Mouse (Mus musculus): Measurements from ENCODE around the gene Tada2a. TPM values are rescaled to one million over a fixed set of nuclear protein-coding genes. Genes with fewer than 3 reads are reported as not detected.
A peak's percentile ranks its signal among the peaks of the same experiment; 100 is the strongest.

Gene Tada2a
- polyA plus RNA-seq, 1 experiment, result 49.0 TPM

GRCm38 (mm10) chr11:84068191-84069033 is 61.0 kb downstream of the Tada2a start:
- no peak for TF ChIP-seq CTCF (IDR thresholded peaks at IDR 0.05; ENCODE audit: extremely low read depth, insufficient read depth, low read length)
- no peak for TF ChIP-seq POLR2A (IDR thresholded peaks at IDR 0.05; ENCODE audit: extremely low read depth, insufficient read depth, low read length)
- Histone ChIP-seq H3K27ac (ENCODE audit: insufficient read depth, low read length) (peak overlapping the region; percentile 58), H3K4me1 (ENCODE audit: control insufficient read depth, insufficient read depth, low read length) (peaks cover 14% of the 10 kb centered on the region), H3K4me3 (ENCODE audit: insufficient read depth, low read length) (peak overlapping the region; percentile 71)

GRCm38 (mm10) chr11:84067720-84068190 is 61.6 kb downstream of the Tada2a start:
- peak overlapping the region; percentile 71 for H3K4me3 ChIP-seq (ENCODE audit: insufficient read depth, low read length)
- peaks cover 9% of the 10 kb centered on the region; the same call in 1 of the 2 replicates for H3K4me1 ChIP-seq (ENCODE audit: control insufficient read depth, insufficient read depth, low read length)
- peak overlapping the region; percentile 58 for H3K27ac ChIP-seq (ENCODE audit: insufficient read depth, low read length)
- no peak for TF ChIP-seq POLR2A (IDR thresholded peaks at IDR 0.05; ENCODE audit: extremely low read depth, insufficient read depth, low read length)
- no peak for TF ChIP-seq CTCF (IDR thresholded peaks at IDR 0.05; ENCODE audit: extremely low read depth, insufficient read depth, low read length)

GRCm38 (mm10) chr11:84066927-84067645 is 62.3 kb downstream of the Tada2a start:
- TF ChIP-seq CTCF (IDR thresholded peaks at IDR 0.05; ENCODE audit: extremely low read depth, insufficient read depth, low read length) (no peak), POLR2A (IDR thresholded peaks at IDR 0.05; ENCODE audit: extremely low read depth, insufficient read depth, low read length) (peak; percentile 97)
- H3K27ac ChIP-seq (ENCODE audit: insufficient read depth, low read length), result peak overlapping the region; percentile 58; the same call in 1 of the 2 replicates

GRCm38 (mm10) chr11:84066071-84066481 is 63.3 kb downstream of the Tada2a start:
- peak overlapping the region; percentile 71 for H3K4me3 ChIP-seq (ENCODE audit: insufficient read depth, low read length)

More at GRCm38 (mm10) chr11:84066927-84067645, 62.3 kb downstream of the Tada2a start:
- peak overlapping the region; percentile 71 for H3K4me3 ChIP-seq (ENCODE audit: insufficient read depth, low read length)
- peaks cover 5% of the 10 kb centered on the region; the same call in 1 of the 2 replicates for H3K4me1 ChIP-seq (ENCODE audit: control insufficient read depth, insufficient read depth, low read length)

DNA sequence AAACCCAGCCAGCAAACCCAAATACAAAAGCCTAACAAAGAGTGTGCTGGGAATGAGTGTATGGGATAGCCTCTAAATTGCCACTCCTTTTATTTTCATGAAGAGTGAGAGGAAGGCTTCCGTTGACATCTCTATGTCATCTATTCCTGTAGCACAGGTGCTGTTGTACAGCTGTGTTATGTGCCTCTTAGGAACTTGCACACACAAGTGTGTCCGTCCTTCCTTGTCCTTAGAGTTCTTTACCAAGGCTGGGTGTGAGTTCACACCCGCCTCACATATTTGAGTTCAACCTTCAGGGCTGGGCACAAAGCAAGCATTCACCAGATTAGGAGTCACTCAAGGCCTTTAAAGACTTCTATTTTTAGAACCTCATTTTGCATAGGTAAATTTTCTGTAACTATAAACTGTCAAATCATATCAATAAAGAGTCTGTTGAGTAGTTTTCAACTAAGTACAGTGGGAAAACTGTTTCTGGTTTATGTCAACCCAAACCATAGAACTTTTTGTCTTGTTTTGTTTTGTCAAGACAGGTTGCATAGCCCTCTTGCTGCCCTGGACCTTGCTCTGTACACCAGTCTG is 65.7 kb downstream of the Tada2a start:
- TF ChIP-seq CTCF (IDR thresholded peaks at IDR 0.05; ENCODE audit: extremely low read depth, insufficient read depth, low read length), result no peak
- Histone ChIP-seq H3K27ac (ENCODE audit: insufficient read depth, low read length) (no peak overlapping the region), H3K4me1 (ENCODE audit: control insufficient read depth, insufficient read depth, low read length) (peaks cover 3% of the 10 kb centered on the region; the same call in 1 of the 2 replicates), H3K4me3 (ENCODE audit: insufficient read depth, low read length) (no peak overlapping the region)

More at GRCm38 (mm10) chr11:84066071-84066481, 63.3 kb downstream of the Tada2a start:
- TF ChIP-seq POLR2A (IDR thresholded peaks at IDR 0.05; ENCODE audit: extremely low read depth, insufficient read depth, low read length) (0 out of 2 replicates have a peak, but pooled peaks have one; percentile 21), CTCF (IDR thresholded peaks at IDR 0.05; ENCODE audit: extremely low read depth, insufficient read depth, low read length) (peak; percentile 41; the same call in 1 of the 2 replicates)
- peaks cover 5% of the 10 kb centered on the region; the same call in 1 of the 2 replicates for H3K4me1 ChIP-seq (ENCODE audit: control insufficient read depth, insufficient read depth, low read length)
- H3K27ac ChIP-seq (ENCODE audit: insufficient read depth, low read length), result no peak overlapping the region

GRCm38 (mm10) chr11:84062805-84063204 is 66.6 kb downstream of the Tada2a start:
- TF ChIP-seq POLR2A (IDR thresholded peaks at IDR 0.05; ENCODE audit: extremely low read depth, insufficient read depth, low read length) (no peak), CTCF (IDR thresholded peaks at IDR 0.05; ENCODE audit: extremely low read depth, insufficient read depth, low read length) (no peak)
- no peak overlapping the region for H3K27ac ChIP-seq (ENCODE audit: insufficient read depth, low read length)
- H3K4me3 ChIP-seq (ENCODE audit: insufficient read depth, low read length), result no peak overlapping the region
- no peaks in the 10 kb centered on the region; the same call in 1 of the 2 replicates for H3K4me1 ChIP-seq (ENCODE audit: control insufficient read depth, insufficient read depth, low read length)

DNA sequence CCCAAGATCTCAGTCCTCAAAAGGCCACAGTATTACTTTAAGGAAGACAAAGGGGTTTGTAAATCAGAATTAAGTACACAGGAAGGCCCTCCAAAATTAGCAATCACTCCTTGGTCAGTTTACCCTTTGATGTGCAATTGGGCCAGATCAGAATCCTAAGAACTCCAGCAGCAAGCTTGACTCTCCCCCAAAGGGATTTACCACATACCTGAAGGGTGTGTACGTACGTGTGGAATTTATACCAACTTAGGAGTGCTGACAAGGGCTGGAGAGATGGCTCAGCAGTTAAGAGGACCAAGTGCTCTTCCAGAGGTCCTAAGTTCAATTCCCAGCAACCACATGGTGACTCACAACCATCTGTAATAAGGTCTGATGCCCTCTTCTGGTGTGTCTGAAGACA is 67.5 kb downstream of the Tada2a start:
- TF ChIP-seq CTCF (IDR thresholded peaks at IDR 0.05; ENCODE audit: extremely low read depth, insufficient read depth, low read length), result no peak
- TF ChIP-seq POLR2A (IDR thresholded peaks at IDR 0.05; ENCODE audit: extremely low read depth, insufficient read depth, low read length), result no peak
- no peak overlapping the region for H3K4me3 ChIP-seq (ENCODE audit: insufficient read depth, low read length)
- H3K27ac ChIP-seq (ENCODE audit: insufficient read depth, low read length), result no peak overlapping the region
- H3K4me1 ChIP-seq (ENCODE audit: control insufficient read depth, insufficient read depth, low read length), result no peaks in the 10 kb centered on the region; the same call in 1 of the 2 replicates

- no peak overlapping the region for H3K4me3 ChIP-seq (ENCODE audit: insufficient read depth, low read length)
- H3K27ac ChIP-seq (ENCODE audit: insufficient read depth, low read length), result no peak overlapping the region
- TF ChIP-seq POLR2A (IDR thresholded peaks at IDR 0.05; ENCODE audit: extremely low read depth, insufficient read depth, low read length) (no peak), CTCF (IDR thresholded peaks at IDR 0.05; ENCODE audit: extremely low read depth, insufficient read depth, low read length) (no peak)
- no peaks in the 10 kb centered on the region; the same call in 1 of the 2 replicates for H3K4me1 ChIP-seq (ENCODE audit: control insufficient read depth, insufficient read depth, low read length)
Observed at GRCm38 (mm10) chr11:84060635-84061034, 68.8 kb downstream of the Tada2a start.

GRCm38 (mm10) chr11:84059784-84060183 is 69.6 kb downstream of the Tada2a start:
- TF ChIP-seq POLR2A (IDR thresholded peaks at IDR 0.05; ENCODE audit: extremely low read depth, insufficient read depth, low read length) (no peak), CTCF (IDR thresholded peaks at IDR 0.05; ENCODE audit: extremely low read depth, insufficient read depth, low read length) (no peak)
- H3K27ac ChIP-seq (ENCODE audit: insufficient read depth, low read length), result no peak overlapping the region
- H3K4me1 ChIP-seq (ENCODE audit: control insufficient read depth, insufficient read depth, low read length), result no peaks in the 10 kb centered on the region; the same call in 1 of the 2 replicates
- no peak overlapping the region for H3K4me3 ChIP-seq (ENCODE audit: insufficient read depth, low read length)
